Mouse (Mus musculus) thymus, adult 2 months (tissue): ENCODE results near the gene Snap91. TPM values are rescaled to one million over a fixed set of nuclear protein-coding genes. Genes with fewer than 3 reads are reported as not detected.

ENCODE experiments used
- DNase-seq: peaks from one replicate; pipeline ENCODE4 v3.0.0; 2021
- H3K27ac ChIP-seq: fragments of 200-500 bp; 2 replicates; pipeline ENCODE4 v1.5.1; 2012; ENCODE audit warnings: low read length, control low read depth; ENCODE audit not compliant: control insufficient read depth, insufficient read depth
- H3K27me3 ChIP-seq: fragments of 200-500 bp; 2 replicates; pipeline ENCODE4 v1.6.1; 2012; ENCODE audit warnings: mild to moderate bottlenecking, low read length, moderate library complexity, mixed read lengths; ENCODE audit not compliant: control insufficient read depth, insufficient read depth
- H3K36me3 ChIP-seq: fragments of 200-500 bp; 2 replicates; pipeline ENCODE4 v1.6.1; 2012; ENCODE audit warnings: mild to moderate bottlenecking, low read length, moderate library complexity; ENCODE audit not compliant: control insufficient read depth, insufficient read depth
- H3K4me1 ChIP-seq: fragments of 200-500 bp; replicated peaks from 2 replicates; pipeline ENCODE4 v1.6.1; 2012; ENCODE audit warnings: low read length; ENCODE audit not compliant: control insufficient read depth, insufficient read depth
- H3K4me3 ChIP-seq: fragments of 200-500 bp; 2 replicates; pipeline ENCODE4 v1.5.1; 2012; ENCODE audit warnings: mild to moderate bottlenecking, low read length, control low read depth, moderate library complexity; ENCODE audit not compliant: control insufficient read depth, insufficient read depth
- CTCF ChIP-seq: fragments of 200-500 bp; IDR thresholded peaks from 2 replicates; pipeline ENCODE4 v1.5.1; 2012; ENCODE audit warnings: mild to moderate bottlenecking, control low read depth, low read length, moderate library complexity, borderline replicate concordance; ENCODE audit not compliant: control insufficient read depth, poor library complexity, insufficient read depth; ENCODE audit errors: extremely low read depth
- POLR2A ChIP-seq: fragments of 200-500 bp; IDR thresholded peaks from 2 replicates; pipeline ENCODE4 v1.6.1; 2012; ENCODE audit warnings: mild to moderate bottlenecking, low read length, control low read depth, moderate library complexity; ENCODE audit not compliant: control insufficient read depth, poor library complexity, insufficient read depth; ENCODE audit errors: extremely low read depth
- WGBS: fragments of 180-500 bp; shearing (Covaris S2); methylation state at CpG from one replicate; pipeline ENCODE4 v1.1.7; 2018; 5-methylcytosine and 5-hydroxymethylcytosine counted together
- polyA plus RNA-seq: library from polyadenylated mRNA; depleted of rRNA; stranded (reverse); fragments of >200 nt; gene quantifications from 2 replicates; pipeline ENCODE4 v1.2.3, GENCODE M21; 2012

The Snap91 gene
- polyA plus RNA-seq, 1 experiment: 6.0 TPM

GRCm38 (mm10) chr9:86738801-86739200, 141.7 kb downstream of the Snap91 start:
- Histone ChIP-seq H3K4me3 (no peak overlapping the region), H3K4me1 (no peaks in the 10 kb centered on the region), H3K27ac (no peak overlapping the region), H3K27me3 (no peaks in the 10 kb centered on the region), H3K36me3 (no peaks in the 10 kb centered on the region)
- TF ChIP-seq POLR2A: no peak
- TF ChIP-seq CTCF: no peak
- DNase-seq: no peak
- 97% methylated on average over 8 of the region's 8 CpGs for WGBS

GRCm38 (mm10) chr9:86738067-86738466, 142.4 kb downstream of the Snap91 start:
- H3K4me3 ChIP-seq: no peak overlapping the region
- 96% methylated on average over 1 of the region's 1 CpGs for WGBS
- TF ChIP-seq CTCF: no peak
- no peak for TF ChIP-seq POLR2A
- H3K27me3 ChIP-seq: no peaks in the 10 kb centered on the region
- no peaks in the 10 kb centered on the region for H3K36me3 ChIP-seq
- DNase-seq: no peak
- H3K27ac ChIP-seq: no peak overlapping the region
- no peaks in the 10 kb centered on the region for H3K4me1 ChIP-seq

- TF ChIP-seq CTCF (no peak), POLR2A (no peak)
- Histone ChIP-seq H3K4me1 (no peaks in the 10 kb centered on the region), H3K27me3 (no peaks in the 10 kb centered on the region), H3K27ac (no peak overlapping the region), H3K4me3 (no peak overlapping the region), H3K36me3 (no peaks in the 10 kb centered on the region)
- DNase-seq: no peak
- 97% methylated on average over 4 of the region's 4 CpGs for WGBS
These were observed 143.5 kb downstream of the Snap91 start for GRCm38 (mm10) chr9:86736991-86737390.

- TF ChIP-seq POLR2A (no peak), CTCF (no peak)
- Histone ChIP-seq H3K27ac (no peak overlapping the region), H3K4me1 (no peaks in the 10 kb centered on the region), H3K36me3 (no peaks in the 10 kb centered on the region), H3K4me3 (no peak overlapping the region), H3K27me3 (no peaks in the 10 kb centered on the region)
- DNase-seq: no peak
- WGBS: 80% methylated on average over 9 of the region's 9 CpGs
These were observed 145.7 kb downstream of the Snap91 start for GRCm38 (mm10) chr9:86734795-86735194.

GRCm38 (mm10) chr9:86734357-86734756, 146.1 kb downstream of the Snap91 start:
- no peak for DNase-seq
- H3K27me3 ChIP-seq: no peaks in the 10 kb centered on the region
- no peak for TF ChIP-seq POLR2A
- no peak for TF ChIP-seq CTCF
- no peak overlapping the region for H3K4me3 ChIP-seq
- no peaks in the 10 kb centered on the region for H3K4me1 ChIP-seq
- no peaks in the 10 kb centered on the region for H3K36me3 ChIP-seq
- H3K27ac ChIP-seq: no peak overlapping the region

GRCm38 (mm10) chr9:86729811-86730210, 150.6 kb downstream of the Snap91 start:
- H3K4me1 ChIP-seq: no peaks in the 10 kb centered on the region
- DNase-seq: no peak
- 92% methylated on average over 3 of the region's 3 CpGs for WGBS
- no peaks in the 10 kb centered on the region for H3K36me3 ChIP-seq
- no peak for TF ChIP-seq CTCF
- no peak for TF ChIP-seq POLR2A
- H3K4me3 ChIP-seq: no peak overlapping the region
- no peaks in the 10 kb centered on the region for H3K27me3 ChIP-seq
- no peak overlapping the region for H3K27ac ChIP-seq

- WGBS: 68% methylated on average over 1 of the region's 1 CpGs
These were observed 151.4 kb downstream of the Snap91 start for GRCm38 (mm10) chr9:86729084-86729483.

More at GRCm38 (mm10) chr9:86729084-86729483, 151.4 kb downstream of the Snap91 start:
- H3K4me3 ChIP-seq: no peak overlapping the region
- no peak overlapping the region for H3K27ac ChIP-seq
- no peak for DNase-seq
- no peaks in the 10 kb centered on the region for H3K4me1 ChIP-seq
- no peak for TF ChIP-seq POLR2A
- no peak for TF ChIP-seq CTCF
- no peaks in the 10 kb centered on the region for H3K27me3 ChIP-seq
- H3K36me3 ChIP-seq: no peaks in the 10 kb centered on the region
